Mouse (Mus musculus): ENCODE measurements at regions not wholly inside any gene's neighbourhood (a gene's known extent, or its start where the extent isn't known, plus 50 kb on each side); places are given as distances from the start of the nearest gene placed in this dataset.

GRCm38 (mm10) chr1:183808168-183808567, 204.9 kb upstream of the Dusp10 start:
- no peak for ATAC-seq (ENCODE audit: extremely low read depth, insufficient number of reproducible peaks, low FRiP score, poor library complexity, severe bottlenecking)
- Histone ChIP-seq H3K9me3 (replicated peaks) (peaks cover 45% of the 10 kb centered on the region), H3K27me3 (ENCODE audit: insufficient read depth, low read length) (no peaks in the 10 kb centered on the region), H3K4me1 (ENCODE audit: insufficient read depth, low read depth, low read length) (no peaks in the 10 kb centered on the region), H3K36me3 (replicated peaks) (no peaks in the 10 kb centered on the region), H3K4me3 (ENCODE audit: low read depth, low read length) (no peak overlapping the region)
- no peak for DNase-seq (ENCODE audit: low spot score)
- TF ChIP-seq GATA2 (IDR thresholded peaks at IDR 0.05; ENCODE audit: borderline replicate concordance, low read depth, low read length) (no peak), GATA1 (IDR thresholded peaks at IDR 0.05; ENCODE audit: borderline replicate concordance, low read length) (no peak), CTCF (IDR thresholded peaks at IDR 0.05; ENCODE audit: low read depth, low read length) (no peak), POLR2AphosphoS5 (IDR thresholded peaks at IDR 0.05; ENCODE audit: insufficient replicate concordance, low read depth, low read length) (no peak), TAL1 (conservative IDR thresholded peaks at IDR 0.05; ENCODE audit: low read depth, low read length) (no peak)

- no peak overlapping the region for H3K4me3 ChIP-seq (ENCODE audit: low read depth, low read length)
- H3K27me3 ChIP-seq (ENCODE audit: insufficient read depth, low read length) = no peaks in the 10 kb centered on the region
- H3K4me1 ChIP-seq (ENCODE audit: insufficient read depth, low read depth, low read length) = no peaks in the 10 kb centered on the region
- TF ChIP-seq POLR2AphosphoS5 (IDR thresholded peaks at IDR 0.05; ENCODE audit: insufficient replicate concordance, low read depth, low read length) (no peak), CTCF (IDR thresholded peaks at IDR 0.05; ENCODE audit: low read depth, low read length) (no peak), GATA1 (IDR thresholded peaks at IDR 0.05; ENCODE audit: borderline replicate concordance, low read length) (no peak), GATA2 (IDR thresholded peaks at IDR 0.05; ENCODE audit: borderline replicate concordance, low read depth, low read length) (no peak), TAL1 (conservative IDR thresholded peaks at IDR 0.05; ENCODE audit: low read depth, low read length) (no peak)
- ATAC-seq (ENCODE audit: extremely low read depth, insufficient number of reproducible peaks, low FRiP score, poor library complexity, severe bottlenecking) (no peak), DNase-seq (ENCODE audit: low spot score) (no peak)
- H3K36me3 ChIP-seq (replicated peaks) = no peaks in the 10 kb centered on the region
- H3K9me3 ChIP-seq (replicated peaks) = peaks cover 37% of the 10 kb centered on the region
Observed at GRCm38 (mm10) chr1:183820555-183820954, 192.5 kb upstream of the Dusp10 start.

DNA sequence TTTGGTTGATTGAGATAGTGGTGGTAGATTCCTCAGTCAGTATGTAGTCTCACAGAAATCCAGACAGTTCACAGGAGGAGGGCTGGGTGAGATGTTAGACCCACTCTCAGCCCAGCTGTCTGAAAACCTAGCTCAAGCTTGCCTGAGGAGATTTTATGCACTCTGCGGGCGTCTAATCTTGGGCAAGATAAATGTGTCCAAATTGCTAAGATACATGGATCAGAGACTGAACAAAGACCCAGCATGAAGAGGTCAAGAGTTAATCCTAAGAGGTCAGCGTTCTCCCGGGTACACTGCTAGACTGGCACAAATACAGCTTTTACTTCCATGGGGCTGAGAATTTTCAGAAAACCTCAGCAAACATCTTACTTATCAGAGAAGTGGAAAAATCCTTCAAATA, 186.8 kb upstream of the Dusp10 start:
- ATAC-seq (ENCODE audit: extremely low read depth, insufficient number of reproducible peaks, low FRiP score, poor library complexity, severe bottlenecking) (no peak), DNase-seq (ENCODE audit: low spot score) (no peak)
- no peaks in the 10 kb centered on the region for H3K36me3 ChIP-seq (replicated peaks)
- H3K4me1 ChIP-seq (ENCODE audit: insufficient read depth, low read depth, low read length) = no peaks in the 10 kb centered on the region
- no peaks in the 10 kb centered on the region for H3K27me3 ChIP-seq (ENCODE audit: insufficient read depth, low read length)
- TF ChIP-seq GATA2 (IDR thresholded peaks at IDR 0.05; ENCODE audit: borderline replicate concordance, low read depth, low read length) = no peak
- no peak for TF ChIP-seq TAL1 (conservative IDR thresholded peaks at IDR 0.05; ENCODE audit: low read depth, low read length)
- no peak for TF ChIP-seq POLR2AphosphoS5 (IDR thresholded peaks at IDR 0.05; ENCODE audit: insufficient replicate concordance, low read depth, low read length)
- no peak for TF ChIP-seq GATA1 (IDR thresholded peaks at IDR 0.05; ENCODE audit: borderline replicate concordance, low read length)
- no peak for TF ChIP-seq CTCF (IDR thresholded peaks at IDR 0.05; ENCODE audit: low read depth, low read length)
- H3K4me3 ChIP-seq (ENCODE audit: low read depth, low read length) = no peak overlapping the region
- H3K9me3 ChIP-seq (replicated peaks) = peaks cover 21% of the 10 kb centered on the region

DNA sequence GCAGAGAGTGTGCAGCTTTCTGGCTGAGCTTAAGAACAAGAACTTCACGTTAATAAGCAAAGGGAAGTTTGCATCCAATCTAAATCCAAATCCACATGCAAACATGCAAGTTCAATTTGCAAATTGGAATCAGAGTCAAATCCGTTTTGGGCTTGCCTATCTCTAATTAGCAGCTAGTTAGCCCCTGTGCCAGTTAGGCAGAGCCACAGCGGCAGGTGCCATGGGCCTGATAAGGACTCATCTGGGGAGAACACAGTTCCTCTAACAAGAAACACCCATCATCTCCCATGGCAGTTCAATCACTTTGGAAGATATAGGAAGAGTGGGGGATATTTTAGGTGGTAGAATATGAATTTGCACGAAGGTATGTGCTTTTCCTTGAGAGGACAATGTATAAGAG, 168.0 kb upstream of the Dusp10 start:
- Histone ChIP-seq H3K4me3 (ENCODE audit: low read depth, low read length) (no peak overlapping the region), H3K4me1 (ENCODE audit: insufficient read depth, low read depth, low read length) (no peaks in the 10 kb centered on the region), H3K27me3 (ENCODE audit: insufficient read depth, low read length) (no peaks in the 10 kb centered on the region), H3K9me3 (replicated peaks) (peaks cover 24% of the 10 kb centered on the region), H3K36me3 (replicated peaks) (no peaks in the 10 kb centered on the region)
- TF ChIP-seq POLR2AphosphoS5 (IDR thresholded peaks at IDR 0.05; ENCODE audit: insufficient replicate concordance, low read depth, low read length) (no peak), GATA2 (IDR thresholded peaks at IDR 0.05; ENCODE audit: borderline replicate concordance, low read depth, low read length) (no peak), GATA1 (IDR thresholded peaks at IDR 0.05; ENCODE audit: borderline replicate concordance, low read length) (no peak), TAL1 (conservative IDR thresholded peaks at IDR 0.05; ENCODE audit: low read depth, low read length) (no peak), CTCF (IDR thresholded peaks at IDR 0.05; ENCODE audit: low read depth, low read length) (no peak)
- ATAC-seq (ENCODE audit: extremely low read depth, insufficient number of reproducible peaks, low FRiP score, poor library complexity, severe bottlenecking) (no peak), DNase-seq (ENCODE audit: low spot score) (no peak)

GRCm38 (mm10) chr1:183853956-183854613, 159.0 kb upstream of the Dusp10 start:
- peaks cover 8% of the 10 kb centered on the region; the same call in 1 of the 2 replicates for H3K9me3 ChIP-seq (replicated peaks)
- H3K4me1 ChIP-seq (ENCODE audit: insufficient read depth, low read depth, low read length) = no peaks in the 10 kb centered on the region
- ATAC-seq (ENCODE audit: extremely low read depth, insufficient number of reproducible peaks, low FRiP score, poor library complexity, severe bottlenecking) (no peak), DNase-seq (ENCODE audit: low spot score) (no peak)
- H3K4me3 ChIP-seq (ENCODE audit: low read depth, low read length) = no peak overlapping the region
- H3K27me3 ChIP-seq (ENCODE audit: insufficient read depth, low read length) = no peaks in the 10 kb centered on the region
- no peaks in the 10 kb centered on the region for H3K36me3 ChIP-seq (replicated peaks)
- no peak for TF ChIP-seq GATA2 (IDR thresholded peaks at IDR 0.05; ENCODE audit: borderline replicate concordance, low read depth, low read length)
- TF ChIP-seq TAL1 (conservative IDR thresholded peaks at IDR 0.05; ENCODE audit: low read depth, low read length) = no peak
- no peak for TF ChIP-seq CTCF (IDR thresholded peaks at IDR 0.05; ENCODE audit: low read depth, low read length)
- TF ChIP-seq POLR2AphosphoS5 (IDR thresholded peaks at IDR 0.05; ENCODE audit: insufficient replicate concordance, low read depth, low read length) = no peak
- no peak for TF ChIP-seq GATA1 (IDR thresholded peaks at IDR 0.05; ENCODE audit: borderline replicate concordance, low read length)

DNA sequence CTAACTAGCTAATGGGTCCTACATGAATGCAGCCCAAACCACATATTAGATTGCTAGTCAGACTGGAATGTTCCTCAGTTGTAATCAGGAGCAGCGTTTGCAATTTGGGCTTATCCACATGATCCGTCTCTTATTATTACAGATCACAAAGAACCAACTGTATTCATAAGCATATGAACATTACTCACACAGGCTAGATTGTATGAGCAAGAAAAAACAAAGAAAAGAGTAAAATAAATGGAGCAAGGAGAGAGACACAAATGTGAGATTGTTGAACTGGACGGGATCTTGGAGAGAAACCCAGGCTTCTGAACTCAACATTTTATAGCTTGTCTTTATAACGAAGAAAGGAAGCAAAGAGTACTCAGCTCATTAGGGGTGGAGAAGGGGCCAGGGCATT, 148.0 kb upstream of the Dusp10 start:
- DNase-seq (ENCODE audit: low spot score) (no peak), ATAC-seq (ENCODE audit: extremely low read depth, insufficient number of reproducible peaks, low FRiP score, poor library complexity, severe bottlenecking) (no peak)
- TF ChIP-seq CTCF (IDR thresholded peaks at IDR 0.05; ENCODE audit: low read depth, low read length) (no peak), GATA2 (IDR thresholded peaks at IDR 0.05; ENCODE audit: borderline replicate concordance, low read depth, low read length) (no peak), POLR2AphosphoS5 (IDR thresholded peaks at IDR 0.05; ENCODE audit: insufficient replicate concordance, low read depth, low read length) (no peak), TAL1 (conservative IDR thresholded peaks at IDR 0.05; ENCODE audit: low read depth, low read length) (no peak), GATA1 (IDR thresholded peaks at IDR 0.05; ENCODE audit: borderline replicate concordance, low read length) (no peak)
- H3K36me3 ChIP-seq (replicated peaks) = no peaks in the 10 kb centered on the region
- H3K4me3 ChIP-seq (ENCODE audit: low read depth, low read length) = no peak overlapping the region
- no peaks in the 10 kb centered on the region for H3K4me1 ChIP-seq (ENCODE audit: insufficient read depth, low read depth, low read length)
- H3K9me3 ChIP-seq (replicated peaks) = peaks cover 25% of the 10 kb centered on the region
- H3K27me3 ChIP-seq (ENCODE audit: insufficient read depth, low read length) = no peaks in the 10 kb centered on the region
